Comparison of ENCODE assay signal across 8 mouse cellular contexts in genomic region chr1:36303381-36304320, GRCm38 (mm10). TPM values are rescaled to one million over a fixed set of nuclear protein-coding genes. Genes with fewer than 3 reads are reported as not detected.
DNase-seq lines count a peak whose midpoint lies in the region; ATAC-seq and TF ChIP-seq lines count a peak whose summit lies in the region.

No protein-coding gene starts in this region.

- H3K4me3 ChIP-seq in ES-E14 (ENCODE audit: insufficient read depth in 1 of 2, low read depth in 1 of 2, low read length in 2 of 2, poor library complexity in 1 of 2, severe bottlenecking in 1 of 2) = peak overlapping the region; percentile 62 to 70
- H3K4me3 ChIP-seq in hindbrain, embryonic 11.5 days (ENCODE audit: low read depth, low read length) = peak overlapping the region; percentile 27
- H3K4me3 ChIP-seq in lung, embryonic 16.5 days (ENCODE audit: low read length) = peak overlapping the region; percentile 38

- in situ Hi-C loops in ES-E14 (cut with MboI; ENCODE audit: low sequenced_read_pairs in 2 of 2, unreplicated experiment in 2 of 2) = no loop called here

- no peak for ATAC-seq in hindbrain, embryonic 11.5 days (ENCODE audit: low FRiP score)
- peak; percentile 66 for ATAC-seq in lung, embryonic 16.5 days (ENCODE audit: low read depth)
- no peak for ATAC-seq in megakaryocyte-erythroid progenitor cell, adult 5-6 weeks (replicated peaks; ENCODE audit: low FRiP score, low TSS enrichment, poor library complexity, severe bottlenecking)

- H3K9ac ChIP-seq in ES-E14 (ENCODE audit: insufficient read depth, low read depth, low read length, poor library complexity, severe bottlenecking) = peak overlapping the region; percentile 41
- peak overlapping the region; percentile 37; the same call in 1 of the 2 replicates for H3K9ac ChIP-seq in hindbrain, embryonic 11.5 days (ENCODE audit: low read depth, low read length)
- H3K9ac ChIP-seq in lung, embryonic 16.5 days (ENCODE audit: low read length) = peak overlapping the region; percentile 45

- H3K4me2 ChIP-seq in hindbrain, embryonic 11.5 days (replicated peaks; ENCODE audit: low read depth, low read length) = peak overlapping the region; percentile 47
- H3K4me2 ChIP-seq in lung, embryonic 16.5 days (ENCODE audit: low read depth, low read length) = peak overlapping the region; percentile 66

- no peaks in the 10 kb centered on the region for H3K9me3 ChIP-seq in ES-E14 (ENCODE audit: control insufficient read depth, insufficient read depth, low read depth, low read length)
- no peaks in the 10 kb centered on the region for H3K9me3 ChIP-seq in hindbrain, embryonic 11.5 days (ENCODE audit: control insufficient read depth, low read length)
- no peaks in the 10 kb centered on the region for H3K9me3 ChIP-seq in lung, embryonic 16.5 days (ENCODE audit: control insufficient read depth, low read length)

- 10% methylated on average over 30 of the region's 30 CpGs for WGBS in hindbrain, embryonic 11.5 days
- 8% methylated on average over 30 of the region's 30 CpGs for WGBS in lung, embryonic 16.5 days

- no peak overlapping the region for H3K27ac ChIP-seq in ES-E14 (ENCODE audit: insufficient read depth, low read depth, low read length, poor library complexity, severe bottlenecking)
- H3K27ac ChIP-seq in hindbrain, embryonic 11.5 days (ENCODE audit: low read depth, low read length) = no peak overlapping the region
- H3K27ac ChIP-seq in lung, embryonic 16.5 days (ENCODE audit: low read length) = peak overlapping the region; percentile 31; the same call in 1 of the 2 replicates

- peaks cover 0 to 6% of the 10 kb centered on the region in 2 experiments; a peak in 1 of 4 replicates for H3K4me1 ChIP-seq in ES-E14 (ENCODE audit: control insufficient read depth in 2 of 2, insufficient read depth in 2 of 2, low read length in 2 of 2, poor library complexity in 1 of 2)
- H3K4me1 ChIP-seq in hindbrain, embryonic 11.5 days (replicated peaks; ENCODE audit: control insufficient read depth, insufficient read depth, low read length) = peaks cover 4% of the 10 kb centered on the region
- H3K4me1 ChIP-seq in lung, embryonic 16.5 days (replicated peaks; ENCODE audit: control insufficient read depth, insufficient read depth, low read length) = peaks cover 12% of the 10 kb centered on the region

- H3K36me3 ChIP-seq in ES-E14 (ENCODE audit: control insufficient read depth, insufficient read depth, low read length, poor library complexity, severe bottlenecking) = no peaks in the 10 kb centered on the region
- no peaks in the 10 kb centered on the region for H3K36me3 ChIP-seq in hindbrain, embryonic 11.5 days (ENCODE audit: control insufficient read depth, insufficient read depth, low read length)
- H3K36me3 ChIP-seq in lung, embryonic 16.5 days (ENCODE audit: control insufficient read depth, insufficient read depth, low read length) = no peaks in the 10 kb centered on the region

- peaks cover 2% of the 10 kb centered on the region; the same call in 1 of the 2 replicates for H3K27me3 ChIP-seq in hindbrain, embryonic 11.5 days (ENCODE audit: control insufficient read depth, insufficient read depth, low read length)
- peaks cover 10% of the 10 kb centered on the region; the same call in 1 of the 2 replicates for H3K27me3 ChIP-seq in lung, embryonic 16.5 days (ENCODE audit: control insufficient read depth, insufficient read depth, low read depth, low read length)

- no peak for DNase-seq in ES-E14 (ENCODE audit: low read depth, low spot score)
- peak; percentile 51 for DNase-seq in cerebellum, adult 11 months
- DNase-seq in frontal cortex, postnatal 10 days (ENCODE audit: low spot score in 2 of 2) = peak; percentile 67 to 78
- DNase-seq in hindbrain, embryonic 11.5 days (ENCODE audit: low spot score) = peak; percentile 48
- peak; percentile 68 to 83 for DNase-seq in layer of hippocampus, postnatal 14 days (ENCODE audit: low spot score in 2 of 2)
- DNase-seq in right cerebral cortex, postnatal 10 days (ENCODE audit: low spot score in 2 of 2) = peak; percentile 88 to 92

TF ChIP-seq in ES-E14, 5 proteins besides CTCF, POLR2A, EP300 and RAD21:
- TF ChIP-seq ZC3H11A (IDR thresholded peaks at IDR 0.05; ENCODE audit: borderline replicate concordance, low read depth, low read length) = no peak
- no peak for TF ChIP-seq ZNF384 (IDR thresholded peaks at IDR 0.05; ENCODE audit: low read depth, low read length)
- TF ChIP-seq HCFC1 (IDR thresholded peaks at IDR 0.05; ENCODE audit: borderline replicate concordance, insufficient read depth, low read length) = peak; percentile 90
- TF ChIP-seq MAFK (IDR thresholded peaks at IDR 0.05; ENCODE audit: insufficient read depth, low read depth, low read length) = no peak
- TF ChIP-seq CHD2 (IDR thresholded peaks at IDR 0.05; ENCODE audit: low read depth, low read length) = no peak

RNA-seq across cellular contexts. Expression of gene Arid5a, which starts 3.9 kb away (rescaled TPM):
- 5.2 and 7.9 TPM in 2 replicates for total RNA-seq in ES-E14 (2012; rRNA removed)
- polyA plus RNA-seq in hindbrain, embryonic 11.5 days (2014; fragmentation: Nextera tagmentation; extraction: Ambion mirVana) = 1.9 and 2.7 TPM in 2 replicates
- 10 to 100 TPM; 17.2 to 19.9 TPM for total RNA-seq in layer of hippocampus, postnatal 14 days (2021)
- 9.1 and 10.9 TPM in 2 replicates for polyA plus RNA-seq in lung, embryonic 16.5 days (2015; fragmentation: Nextera tagmentation; extraction: Ambion mirVana)
- 6.0 and 7.6 TPM in 2 replicates for total RNA-seq in megakaryocyte-erythroid progenitor cell, adult 5-6 weeks (2014; fragmentation: Nextera tagmentation)
- total RNA-seq in megakaryocyte-erythroid progenitor cell, adult 5-6 weeks (2017) = 3.2 and 4.3 TPM in 2 replicates

RNA-seq across cellular contexts. Expression of gene Neurl3, which starts 29.2 kb away (rescaled TPM):
- total RNA-seq in ES-E14 (2012; rRNA removed) = 0.18 and 0.26 TPM in 2 replicates
- 0.32 and 1.3 TPM in 2 replicates for polyA plus RNA-seq in hindbrain, embryonic 11.5 days (2014; fragmentation: Nextera tagmentation; extraction: Ambion mirVana)
- total RNA-seq in layer of hippocampus, postnatal 14 days (2021) = under 1 TPM; 0.55 to 0.67 TPM
- polyA plus RNA-seq in lung, embryonic 16.5 days (2015; fragmentation: Nextera tagmentation; extraction: Ambion mirVana) = 7.5 and 7.7 TPM in 2 replicates
- 5.4 and 5.5 TPM in 2 replicates for total RNA-seq in megakaryocyte-erythroid progenitor cell, adult 5-6 weeks (2014; fragmentation: Nextera tagmentation)
- total RNA-seq in megakaryocyte-erythroid progenitor cell, adult 5-6 weeks (2017) = 7.4 and 7.8 TPM in 2 replicates

RNA-seq across cellular contexts. Expression of gene Uggt1, which starts 59.1 kb away (rescaled TPM):
- total RNA-seq in ES-E14 (2012; rRNA removed) = 136 and 169 TPM in 2 replicates
- 76.3 and 97.6 TPM in 2 replicates for polyA plus RNA-seq in hindbrain, embryonic 11.5 days (2014; fragmentation: Nextera tagmentation; extraction: Ambion mirVana)
- total RNA-seq in layer of hippocampus, postnatal 14 days (2021) = 10 to 100 TPM; 38.3 to 44.3 TPM
- 51.8 and 56.1 TPM in 2 replicates for polyA plus RNA-seq in lung, embryonic 16.5 days (2015; fragmentation: Nextera tagmentation; extraction: Ambion mirVana)
- 48.7 and 55.4 TPM in 2 replicates for total RNA-seq in megakaryocyte-erythroid progenitor cell, adult 5-6 weeks (2014; fragmentation: Nextera tagmentation)
- 54.7 and 89.5 TPM in 2 replicates for total RNA-seq in megakaryocyte-erythroid progenitor cell, adult 5-6 weeks (2017)
